Mouse (Mus musculus) heart, embryonic 10.5 days (tissue): ENCODE measurements around the gene Sertad1. TPM values are rescaled to one million over a fixed set of nuclear protein-coding genes. Genes with fewer than 3 reads are reported as not detected.

ENCODE experiments used
- DNase-seq: peaks from one replicate; pipeline ENCODE4 v3.0.0-alpha.2; 2017; ENCODE audit warnings: low spot score
- H3K27ac ChIP-seq: fragments of 300-500 bp; sonication (generic); 2 replicates; pipeline ENCODE4 v1.5.1; 2016; ENCODE audit warnings: mild to moderate bottlenecking
- H3K27me3 ChIP-seq: fragments of 300-500 bp; sonication (generic); 2 replicates; pipeline ENCODE4 v1.6.1; 2016; ENCODE audit warnings: mild to moderate bottlenecking; ENCODE audit not compliant: poor library complexity, insufficient read depth, severe bottlenecking
- H3K36me3 ChIP-seq: fragments of 300-500 bp; sonication (generic); 2 replicates; pipeline ENCODE4 v1.6.1; 2016; ENCODE audit warnings: mild to moderate bottlenecking, moderate library complexity
- H3K4me1 ChIP-seq: fragments of 300-500 bp; sonication (generic); 2 replicates; pipeline ENCODE4 v1.6.1; 2016; ENCODE audit warnings: mild to moderate bottlenecking
- H3K4me3 ChIP-seq: fragments of 300-500 bp; sonication (generic); 2 replicates; pipeline ENCODE4 v1.5.1; 2016; ENCODE audit warnings: mild to moderate bottlenecking, moderate library complexity
- H3K9me3 ChIP-seq: fragments of 300-500 bp; sonication (generic); 2 replicates; pipeline ENCODE4 v1.6.1; 2016; ENCODE audit warnings: mild to moderate bottlenecking, moderate library complexity
- WGBS: fragments of 180-500 bp; shearing (Covaris S2); methylation state at CpG from one replicate; pipeline ENCODE4 v1.1.7; 2016; 5-methylcytosine and 5-hydroxymethylcytosine counted together
- polyA plus RNA-seq: library from polyadenylated mRNA; unstranded; fragments of >200 nt; fragmentation: Nextera tagmentation; extraction: Ambion mirVana; gene quantifications from 2 replicates; pipeline ENCODE4 v1.2.1, GENCODE M21; 2016

The Sertad1 gene
- polyA plus RNA-seq, 1 experiment from 2014 or later: 34.8 TPM

GRCm38 (mm10) chr7:27476098-27476635, 10.5 kb upstream of the Sertad1 start:
- Histone ChIP-seq H3K27me3 (no peaks in the 10 kb centered on the region), H3K36me3 (peaks cover 17% of the 10 kb centered on the region), H3K9me3 (no peaks in the 10 kb centered on the region), H3K4me3 (no peak overlapping the region), H3K4me1 (peaks cover 15% of the 10 kb centered on the region), H3K27ac (peak overlapping the region; percentile 17; the same call in 1 of the 2 replicates)
- 91% methylated on average over 14 of the region's 14 CpGs for WGBS
- no peak for DNase-seq

GRCm38 (mm10) chr7:27478561-27478960, 8.1 kb upstream of the Sertad1 start:
- peaks cover 25% of the 10 kb centered on the region for H3K4me1 ChIP-seq
- no peak overlapping the region for H3K4me3 ChIP-seq
- 76% methylated on average over 7 of the region's 7 CpGs for WGBS
- no peaks in the 10 kb centered on the region for H3K27me3 ChIP-seq
- H3K9me3 ChIP-seq: no peaks in the 10 kb centered on the region
- DNase-seq: no peak
- H3K36me3 ChIP-seq: peaks cover 17% of the 10 kb centered on the region
- H3K27ac ChIP-seq: no peak overlapping the region

GRCm38 (mm10) chr7:27479750-27480149, 7.0 kb upstream of the Sertad1 start:
- Histone ChIP-seq H3K4me3 (no peak overlapping the region), H3K27me3 (no peaks in the 10 kb centered on the region), H3K27ac (no peak overlapping the region), H3K4me1 (peaks cover 25% of the 10 kb centered on the region), H3K36me3 (peaks cover 17% of the 10 kb centered on the region), H3K9me3 (no peaks in the 10 kb centered on the region)
- 96% methylated on average over 1 of the region's 1 CpGs for WGBS
- no peak for DNase-seq

GRCm38 (mm10) chr7:27480506-27480905, 6.2 kb upstream of the Sertad1 start:
- peaks cover 24% of the 10 kb centered on the region for H3K4me1 ChIP-seq
- peak overlapping the region; percentile 56 for H3K4me3 ChIP-seq
- H3K9me3 ChIP-seq: no peaks in the 10 kb centered on the region
- H3K36me3 ChIP-seq: peaks cover 17% of the 10 kb centered on the region
- H3K27ac ChIP-seq: peak overlapping the region; percentile 89
- DNase-seq: no peak
- no peaks in the 10 kb centered on the region for H3K27me3 ChIP-seq
- WGBS: 65% methylated on average over 3 of the region's 3 CpGs

- WGBS: 12% methylated on average over 11 of the region's 11 CpGs
These were observed 5.6 kb upstream of the Sertad1 start for GRCm38 (mm10) chr7:27480927-27481626.

GRCm38 (mm10) chr7:27481627-27481969, 5.1 kb upstream of the Sertad1 start:
- Histone ChIP-seq H3K27me3 (no peaks in the 10 kb centered on the region), H3K4me1 (peaks cover 25% of the 10 kb centered on the region), H3K4me3 (peak overlapping the region; percentile 56), H3K9me3 (no peaks in the 10 kb centered on the region), H3K36me3 (peaks cover 10% of the 10 kb centered on the region), H3K27ac (peak overlapping the region; percentile 89)
- 0% methylated on average over 12 of the region's 12 CpGs for WGBS
- peak; percentile 97 for DNase-seq

More at GRCm38 (mm10) chr7:27480927-27481626, 5.6 kb upstream of the Sertad1 start:
- Histone ChIP-seq H3K4me3 (peak overlapping the region; percentile 56), H3K27ac (peak overlapping the region; percentile 89), H3K27me3 (no peaks in the 10 kb centered on the region), H3K9me3 (no peaks in the 10 kb centered on the region), H3K4me1 (peaks cover 25% of the 10 kb centered on the region), H3K36me3 (peaks cover 15% of the 10 kb centered on the region)
- DNase-seq: no peak

- Histone ChIP-seq H3K9me3 (no peaks in the 10 kb centered on the region), H3K27me3 (no peaks in the 10 kb centered on the region), H3K4me1 (peaks cover 36% of the 10 kb centered on the region), H3K27ac (no peak overlapping the region), H3K36me3 (0 out of 2 replicates have a peak, but pooled peaks cover 2% of the 10 kb centered on the region), H3K4me3 (no peak overlapping the region)
- DNase-seq: no peak
- 91% methylated on average over 4 of the region's 4 CpGs for WGBS
These were observed 2.9 kb upstream of the Sertad1 start for GRCm38 (mm10) chr7:27483860-27484259.

GRCm38 (mm10) chr7:27486102-27486769, 474 bp upstream of the Sertad1 start:
- H3K4me1 ChIP-seq: peaks cover 51% of the 10 kb centered on the region
- peak overlapping the region; percentile 81 for H3K4me3 ChIP-seq
- H3K36me3 ChIP-seq: peaks cover 14% of the 10 kb centered on the region
- peak overlapping the region; percentile 97 for H3K27ac ChIP-seq
- no peaks in the 10 kb centered on the region for H3K27me3 ChIP-seq
- no peaks in the 10 kb centered on the region for H3K9me3 ChIP-seq
- no peak for DNase-seq
- 3% methylated on average over 13 of the region's 13 CpGs for WGBS

- Histone ChIP-seq H3K27ac (peak overlapping the region; percentile 97), H3K4me1 (peaks cover 51% of the 10 kb centered on the region), H3K9me3 (no peaks in the 10 kb centered on the region), H3K4me3 (peak overlapping the region; percentile 81), H3K27me3 (no peaks in the 10 kb centered on the region), H3K36me3 (peaks cover 14% of the 10 kb centered on the region)
- peak; percentile 87 for DNase-seq
- WGBS: under 1% methylated on average over 13 of the region's 13 CpGs
These were observed 1.1 kb downstream of the Sertad1 start for GRCm38 (mm10) chr7:27487740-27488268.

- Histone ChIP-seq H3K4me3 (peak overlapping the region; percentile 27), H3K27ac (peak overlapping the region; percentile 93), H3K9me3 (no peaks in the 10 kb centered on the region), H3K36me3 (peaks cover 14% of the 10 kb centered on the region), H3K27me3 (no peaks in the 10 kb centered on the region), H3K4me1 (peaks cover 55% of the 10 kb centered on the region)
- WGBS: 90% methylated on average over 25 of the region's 25 CpGs
- peak; percentile 74 for DNase-seq
These were observed 2.7 kb downstream of the Sertad1 start for GRCm38 (mm10) chr7:27489270-27489869.

- no peak for DNase-seq
- Histone ChIP-seq H3K4me1 (peaks cover 55% of the 10 kb centered on the region), H3K9me3 (no peaks in the 10 kb centered on the region), H3K36me3 (peaks cover 14% of the 10 kb centered on the region), H3K27ac (peak overlapping the region; percentile 93), H3K27me3 (no peaks in the 10 kb centered on the region), H3K4me3 (peak overlapping the region; percentile 56)
- 35% methylated on average over 4 of the region's 4 CpGs for WGBS
These were observed 3.5 kb downstream of the Sertad1 start for GRCm38 (mm10) chr7:27490227-27490542.

- Histone ChIP-seq H3K4me3 (peak overlapping the region; percentile 56), H3K27me3 (no peaks in the 10 kb centered on the region), H3K4me1 (peaks cover 52% of the 10 kb centered on the region), H3K36me3 (peaks cover 14% of the 10 kb centered on the region), H3K9me3 (no peaks in the 10 kb centered on the region), H3K27ac (peak overlapping the region; percentile 93)
- peak; percentile 97 for DNase-seq
- under 1% methylated on average over 33 of the region's 33 CpGs for WGBS
These were observed 4.0 kb downstream of the Sertad1 start for GRCm38 (mm10) chr7:27490543-27491329.
